Mouse (Mus musculus) lung, postnatal 4 days (tissue): ENCODE measurements around the gene Slc18b1.
A peak's percentile ranks its signal among the peaks of the same experiment; 100 is the strongest.
"Not testable (repeated sequence)": the region's sequence is repeated elsewhere in the genome, so short reads cannot be mapped to it uniquely, and the experiment has no call there.

ENCODE experiments used
- DNase-seq, 2 experiments: peaks; one replicate each; pipeline ENCODE4 v3.0.0; 2021

The Slc18b1 gene

GRCm38 (mm10) chr10:23796551-23797503 lies at the start of gene Slc18b1:
Slc18b1 (plus strand) TSS chr10:23796986.
- DNase-seq: peak; percentile 53 to 60

- DNase-seq: no peak
Observed at GRCm38 (mm10) chr10:23754166-23754565, 42.6 kb upstream of the Slc18b1 start.

GRCm38 (mm10) chr10:23777288-23777945 lies 19.4 kb upstream of the Slc18b1 start:
- no peak for DNase-seq

- no peak for DNase-seq
Observed at GRCm38 (mm10) chr10:23780539-23781275, 16.1 kb upstream of the Slc18b1 start.

GRCm38 (mm10) chr10:23781760-23782735 lies 14.7 kb upstream of the Slc18b1 start:
- DNase-seq: no peak

DNA sequence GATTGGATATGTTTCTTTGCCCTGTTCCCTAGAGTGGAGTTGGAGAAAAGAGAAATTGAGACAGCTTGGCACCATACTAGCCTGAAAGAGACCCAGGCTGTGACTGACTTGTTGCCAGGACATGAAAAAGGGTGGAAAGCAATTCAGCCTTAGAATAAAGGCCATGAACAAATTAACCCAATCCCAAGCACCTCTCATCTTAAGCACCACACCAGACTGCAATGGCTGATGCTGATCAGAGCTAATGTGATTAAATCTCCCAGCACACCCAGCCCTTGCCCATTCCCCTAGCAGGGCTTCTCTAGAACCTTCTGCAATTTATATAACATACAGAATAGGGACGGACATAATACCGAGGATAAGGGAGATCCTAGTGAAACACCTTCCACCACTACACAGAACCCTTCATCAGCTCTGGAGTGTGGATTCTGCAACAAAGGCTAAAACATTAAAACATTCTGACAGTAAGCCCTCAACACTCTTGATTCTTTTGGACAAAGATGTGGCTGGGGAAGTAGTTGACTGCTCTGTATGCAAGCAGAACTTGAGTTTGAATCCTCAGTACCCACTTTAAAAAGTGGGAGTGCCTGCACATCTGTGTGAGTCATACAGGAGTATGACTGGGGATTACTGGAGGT lies 13.8 kb upstream of the Slc18b1 start:
- DNase-seq: no peak

DNA sequence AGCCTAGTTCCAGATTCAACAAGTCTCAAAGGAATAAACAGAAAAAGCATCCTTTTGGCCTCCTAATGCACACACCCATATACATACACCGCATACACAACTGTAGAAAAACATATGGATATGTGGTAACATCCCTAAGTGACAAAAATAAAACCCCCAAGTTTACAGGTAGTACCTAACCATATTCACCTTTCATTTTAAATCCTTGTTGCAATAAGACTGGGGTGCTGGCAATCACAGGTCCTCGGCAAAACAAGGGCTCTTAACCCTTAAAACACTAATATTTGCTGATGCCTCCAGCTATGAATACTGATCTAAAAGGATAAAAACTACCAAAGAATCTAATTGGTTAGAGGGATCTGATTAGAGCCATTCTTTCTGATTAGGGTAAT lies 13.3 kb upstream of the Slc18b1 start:
- DNase-seq: no peak

DNA sequence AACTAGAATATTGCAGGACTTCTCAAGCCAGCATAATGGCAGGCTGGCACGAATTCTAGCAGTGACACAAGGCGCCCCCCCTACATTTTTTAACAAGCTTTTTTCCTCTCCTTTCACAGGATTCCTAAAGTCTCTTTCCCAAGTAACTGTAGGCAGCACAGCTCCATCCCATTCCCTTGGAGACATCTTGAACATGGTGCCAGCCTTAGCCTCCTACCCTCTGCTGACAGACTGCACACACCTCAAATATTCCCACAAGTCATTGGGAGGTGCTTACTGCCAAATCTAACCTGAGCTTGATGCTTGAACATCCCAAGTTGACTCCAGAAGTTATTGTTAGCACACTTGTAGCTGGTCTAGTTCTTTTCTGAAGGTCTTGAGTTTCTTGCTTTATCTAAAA lies 12.7 kb upstream of the Slc18b1 start:
- no peak for DNase-seq

GRCm38 (mm10) chr10:23785599-23785998 lies 11.2 kb upstream of the Slc18b1 start:
- DNase-seq: not testable (repeated sequence)

- DNase-seq: no peak
Observed at GRCm38 (mm10) chr10:23786040-23786439, 10.7 kb upstream of the Slc18b1 start.

DNA sequence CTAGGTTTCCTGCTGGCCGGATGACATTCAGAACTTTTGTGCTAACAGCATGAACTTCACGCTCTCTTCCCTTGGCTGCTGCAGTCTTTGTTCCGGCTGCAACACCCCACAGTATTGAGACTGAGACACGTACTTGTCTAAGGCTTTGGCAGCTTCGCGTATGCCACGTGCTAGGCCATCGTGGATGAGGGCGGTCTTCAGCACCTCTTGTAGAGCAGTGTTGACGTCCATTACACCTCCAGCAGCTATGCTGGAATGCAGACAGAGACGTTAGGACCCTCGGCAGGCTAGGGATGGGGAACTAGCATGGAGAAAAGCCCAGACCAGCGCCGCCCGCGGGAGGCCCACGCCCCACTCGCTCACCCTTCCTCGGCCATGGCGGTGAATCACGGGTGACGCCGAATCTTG lies 10.2 kb upstream of the Slc18b1 start:
- not testable (repeated sequence) for DNase-seq

- peak; percentile 99 for DNase-seq
Observed at GRCm38 (mm10) chr10:23787062-23787821, 9.5 kb upstream of the Slc18b1 start, which contains the start of gene Rps12. Rps12 (minus strand) TSS chr10:23787275.

DNA sequence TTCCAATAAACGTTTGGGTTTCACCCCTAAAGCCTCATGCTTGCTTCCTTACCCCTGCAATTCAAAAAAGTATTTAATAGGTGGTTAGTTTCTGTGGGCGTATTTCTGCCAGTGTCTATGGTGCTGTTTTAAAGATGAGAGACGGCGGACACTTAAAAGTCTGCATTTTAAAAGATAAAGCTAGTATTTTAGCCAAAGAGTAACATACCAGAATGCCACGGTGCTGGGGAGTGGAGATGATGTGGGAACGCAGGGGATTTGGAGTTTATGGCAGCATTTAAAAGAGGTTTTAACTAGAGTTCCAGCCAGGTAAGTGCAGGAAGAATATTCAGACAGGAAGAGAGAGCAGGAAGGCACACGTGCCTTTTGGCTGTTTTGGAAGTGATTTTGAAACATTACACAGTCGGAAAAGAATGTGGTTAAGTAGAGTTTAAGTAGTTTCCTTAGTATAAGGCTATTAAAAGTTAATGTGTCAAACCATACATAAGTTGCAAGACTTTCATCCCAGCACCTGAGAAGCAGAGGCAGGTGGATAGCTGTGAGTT lies 8.7 kb upstream of the Slc18b1 start:
- DNase-seq: no peak

GRCm38 (mm10) chr10:23795871-23796520 lies 790 bp upstream of the Slc18b1 start:
- no peak for DNase-seq

GRCm38 (mm10) chr10:23797606-23798005 lies 820 bp downstream of the Slc18b1 start:
- DNase-seq: no peak

GRCm38 (mm10) chr10:23798142-23798541 lies 1.4 kb downstream of the Slc18b1 start:
- DNase-seq: no peak

GRCm38 (mm10) chr10:23799933-23800332 lies 3.1 kb downstream of the Slc18b1 start:
- no peak for DNase-seq

- DNase-seq: no peak
Observed at GRCm38 (mm10) chr10:23802911-23803310, 6.1 kb downstream of the Slc18b1 start.

DNA sequence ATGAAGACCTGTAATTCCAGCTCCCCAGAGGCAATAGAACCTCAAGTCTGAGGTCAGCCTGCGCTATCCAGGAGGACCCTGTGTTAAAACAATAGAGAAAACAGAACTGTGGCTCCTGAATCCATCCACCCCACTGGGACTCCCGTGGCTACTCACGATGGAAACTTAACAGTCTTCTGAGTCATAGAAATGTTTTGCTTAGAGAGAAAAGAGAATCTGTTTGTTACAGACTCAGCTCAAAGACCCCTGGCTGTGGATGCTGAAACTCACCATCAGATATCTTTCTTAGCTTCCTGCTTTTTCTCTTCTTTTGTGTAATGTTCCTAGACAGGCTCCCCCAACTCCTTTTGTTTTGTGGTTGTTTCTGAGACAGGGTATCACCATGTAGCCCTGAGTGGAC lies 7.9 kb downstream of the Slc18b1 start:
- DNase-seq: no peak

DNA sequence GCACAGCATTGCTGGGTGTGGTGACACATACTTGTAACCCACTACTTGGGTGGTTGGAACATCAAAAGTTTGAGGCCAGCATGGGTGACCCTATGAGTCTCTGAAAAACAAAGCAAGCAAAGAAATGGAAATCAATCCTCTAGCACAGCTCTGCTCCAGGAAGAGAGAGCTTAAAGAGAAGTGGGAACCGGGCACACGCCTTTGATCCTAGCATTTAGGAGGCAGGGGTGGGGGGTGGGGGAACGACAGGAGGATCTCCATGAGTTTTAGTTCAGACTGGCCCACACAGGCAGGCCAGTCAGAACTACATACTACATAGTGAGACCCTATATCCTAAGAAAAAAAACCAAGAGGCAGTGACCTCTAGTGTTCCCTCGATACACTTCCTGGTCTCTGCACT lies 9.4 kb downstream of the Slc18b1 start:
- DNase-seq: no peak
